Mouse (Mus musculus) heart, adult 9 months (tissue): ENCODE measurements around the gene Myl4.
A peak's percentile ranks its signal among the peaks of the same experiment; 100 is the strongest.

ENCODE experiments used
- DNase-seq, 2 experiments: peaks; one replicate each; pipeline ENCODE4 v3.0.0; 2022; ENCODE audit warnings: low spot score in 2 of 2

Myl4 gene

GRCm38 (mm10) chr11:104571373-104571772, 20.9 kb downstream of the Myl4 start:
- DNase-seq = peak in 1 of 2 experiments; percentile 40

DNA sequence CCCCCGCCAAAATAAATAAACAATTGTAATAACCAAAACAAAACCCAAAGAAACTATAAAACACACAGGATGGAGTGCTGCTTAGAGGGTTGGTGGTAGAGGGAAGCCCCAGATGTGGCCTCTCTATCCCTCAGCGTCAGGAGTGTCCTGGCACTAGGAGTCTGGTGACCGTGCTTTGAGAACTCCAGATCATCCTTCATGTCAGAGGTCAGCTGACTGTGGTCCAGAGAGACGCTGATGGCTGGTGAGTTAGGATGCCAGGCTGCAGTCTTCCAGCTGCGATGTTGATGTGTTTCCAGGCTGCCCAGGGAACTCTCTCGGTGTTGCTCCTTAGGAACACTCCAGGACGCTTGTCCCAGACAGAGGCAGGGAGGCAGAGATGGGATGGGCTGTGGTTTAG, 21.6 kb downstream of the Myl4 start:
- no peak for DNase-seq

- DNase-seq = no peak
These were observed 22.1 kb downstream of the Myl4 start for GRCm38 (mm10) chr11:104572566-104572965.

GRCm38 (mm10) chr11:104576772-104577612, 26.5 kb downstream of the Myl4 start:
- no peak for DNase-seq

DNA sequence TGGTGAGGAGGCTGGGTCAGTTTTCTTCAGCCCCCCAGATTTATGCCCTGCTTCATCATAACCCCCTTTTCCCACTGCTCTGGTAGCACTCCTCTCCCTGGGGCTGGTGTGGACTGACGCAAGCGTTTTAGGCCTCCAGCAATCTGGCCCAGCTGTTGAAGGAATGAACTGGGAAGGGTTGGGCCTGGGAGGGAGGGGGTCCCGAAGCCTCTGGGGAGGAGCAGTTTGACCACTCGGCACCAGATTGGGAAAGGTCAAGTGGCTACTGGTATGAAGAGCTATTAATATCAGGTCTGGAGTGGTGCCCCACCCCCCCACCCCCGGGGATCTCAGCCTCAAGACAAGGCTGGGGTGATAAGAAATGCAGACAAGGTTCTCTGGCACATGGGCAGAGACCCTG, 27.6 kb downstream of the Myl4 start:
- no peak for DNase-seq

- DNase-seq = no peak
These were observed 28.6 kb downstream of the Myl4 start for GRCm38 (mm10) chr11:104579084-104579483.

DNA sequence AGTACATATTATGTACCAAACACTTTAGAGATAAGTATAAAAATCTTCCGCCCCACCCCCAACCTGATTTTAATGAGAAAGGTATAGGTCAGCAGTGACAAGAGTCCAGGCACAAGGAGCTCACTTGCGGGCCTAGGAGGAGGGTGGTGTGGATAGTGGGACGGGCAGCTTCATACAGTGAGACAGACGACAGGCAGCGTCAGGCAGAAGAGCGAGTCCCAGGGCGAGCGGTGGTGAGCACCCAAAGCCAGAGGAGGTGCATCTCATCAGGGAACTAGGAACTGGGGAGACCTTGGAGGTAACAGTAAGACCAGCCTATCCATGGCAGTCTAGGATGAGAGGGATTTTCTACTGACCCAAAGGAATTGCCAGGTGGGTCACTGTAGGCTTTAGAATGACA, 29.1 kb downstream of the Myl4 start:
- DNase-seq = no peak

GRCm38 (mm10) chr11:104580091-104580490, 29.6 kb downstream of the Myl4 start:
- no peak for DNase-seq

- no peak for DNase-seq
These were observed 30.1 kb downstream of the Myl4 start for GRCm38 (mm10) chr11:104580606-104581005.

DNA sequence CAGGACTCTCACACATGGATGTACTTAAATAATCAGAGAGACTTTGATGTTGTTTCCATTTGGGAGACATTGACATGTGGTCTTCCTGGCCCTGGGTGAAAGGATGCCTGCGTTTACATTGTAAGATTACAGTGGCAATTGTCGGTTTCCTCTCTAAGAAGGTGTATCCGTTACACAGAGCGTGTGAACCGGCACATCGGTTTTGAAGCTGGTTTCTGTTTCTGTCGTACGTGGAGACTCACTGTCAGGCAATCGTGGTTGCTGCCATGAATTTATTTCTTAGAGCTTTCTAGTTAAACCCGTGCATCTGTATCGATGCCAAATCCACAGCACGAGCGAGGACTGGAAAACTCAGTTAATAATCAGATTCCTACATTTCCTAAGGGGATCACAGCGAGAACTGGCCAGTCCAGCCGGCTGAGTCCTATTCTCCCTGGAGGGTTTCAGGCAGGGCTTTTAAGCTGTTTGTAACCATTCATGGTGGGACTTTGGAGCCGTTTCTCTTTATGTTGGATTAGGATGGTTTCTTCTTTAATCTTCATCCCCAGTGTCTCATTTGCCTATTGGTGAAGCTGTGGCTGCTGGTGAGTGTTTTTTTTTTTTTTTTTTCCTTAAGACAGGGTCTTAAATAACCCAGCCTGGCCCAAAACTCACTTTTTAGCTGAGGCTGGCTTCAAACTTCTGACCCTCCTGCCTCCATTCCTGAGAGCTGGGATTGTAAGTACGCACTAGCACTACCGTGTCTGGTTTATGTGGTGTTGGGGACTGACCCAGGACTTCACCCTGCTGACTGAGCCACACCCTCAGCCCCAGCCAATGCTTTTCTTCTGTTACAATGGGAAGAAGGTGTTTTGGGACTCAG, 31.2 kb downstream of the Myl4 start:
- DNase-seq = no peak

DNA sequence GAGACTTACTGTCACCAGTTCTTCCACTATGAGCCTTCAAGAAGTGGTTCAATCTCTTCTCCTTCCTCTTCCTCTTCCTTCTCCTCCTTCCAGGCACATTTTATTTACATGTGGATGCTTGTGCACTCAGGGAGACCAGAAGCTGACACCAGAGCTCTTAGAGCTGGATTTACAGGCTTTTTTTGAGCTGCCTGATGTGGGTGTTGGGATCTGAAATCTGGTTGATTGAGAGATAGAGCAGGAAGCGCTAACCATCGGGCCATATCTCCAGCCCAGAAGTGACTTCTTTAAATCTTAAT, 31.8 kb downstream of the Myl4 start:
- DNase-seq = no peak

DNA sequence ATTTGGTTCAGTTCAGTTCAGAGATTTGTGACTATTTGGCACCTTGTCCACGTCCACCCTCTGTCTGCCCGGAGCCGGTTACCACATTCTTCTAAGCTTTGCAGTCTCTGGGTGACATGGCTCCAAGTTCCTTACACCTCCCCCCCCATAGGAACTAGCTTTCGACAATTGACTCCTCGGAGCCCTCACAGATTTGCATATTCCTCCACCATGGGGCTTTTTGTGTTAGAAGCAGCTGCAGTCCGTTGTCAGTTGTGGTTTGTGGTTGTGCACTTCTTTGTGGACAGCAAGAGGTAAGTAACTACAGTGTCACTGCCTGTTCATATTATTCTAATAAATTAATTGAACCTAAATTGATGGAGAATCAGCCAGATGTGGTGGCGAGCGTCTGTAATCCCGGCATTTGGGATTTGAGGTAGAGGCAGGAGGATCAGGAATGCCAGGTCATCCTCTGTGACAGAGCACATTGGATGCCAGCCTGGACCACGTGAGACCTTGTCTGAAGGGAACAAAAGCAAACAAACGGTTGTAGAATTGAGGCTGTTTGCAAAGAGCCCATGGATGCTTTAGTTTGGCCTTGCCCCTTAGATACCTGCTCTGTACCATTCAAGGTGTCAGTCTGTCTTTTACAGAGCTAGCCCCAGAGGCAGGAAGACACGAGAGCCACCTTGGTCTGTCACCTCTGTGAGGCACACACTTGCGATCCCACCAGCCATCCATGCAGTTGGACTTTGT, 32.3 kb downstream of the Myl4 start:
- no peak for DNase-seq

- no peak for DNase-seq
These were observed 35.0 kb downstream of the Myl4 start for GRCm38 (mm10) chr11:104585495-104585894.

GRCm38 (mm10) chr11:104587904-104588303, 37.4 kb downstream of the Myl4 start:
- no peak for DNase-seq

- no peak for DNase-seq
These were observed 38.0 kb downstream of the Myl4 start for GRCm38 (mm10) chr11:104588513-104588912.

- no peak for DNase-seq
These were observed 39.1 kb downstream of the Myl4 start for GRCm38 (mm10) chr11:104589570-104589969.

DNA sequence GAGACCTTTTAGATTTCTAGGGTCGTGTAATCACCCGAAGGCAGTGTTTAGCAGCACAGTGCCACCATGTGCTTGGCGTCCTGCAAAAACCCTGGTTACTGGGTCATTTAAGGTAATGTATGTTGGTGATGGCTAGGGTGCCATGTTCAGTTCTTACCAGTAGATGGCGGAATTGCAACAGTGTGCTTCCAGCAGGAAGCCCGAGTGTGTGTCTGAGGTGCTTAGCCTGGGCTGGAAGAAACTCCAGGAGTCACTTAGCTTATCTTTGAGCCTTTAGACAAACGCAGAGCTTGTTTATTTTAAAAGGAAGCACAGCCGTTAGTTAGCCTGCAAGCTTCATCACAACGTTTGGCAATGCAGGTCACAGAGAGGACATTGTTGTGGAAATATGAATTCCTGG, 39.7 kb downstream of the Myl4 start:
- DNase-seq = peak; percentile 67 to 80

- DNase-seq = no peak
These were observed 41.8 kb downstream of the Myl4 start for GRCm38 (mm10) chr11:104592066-104592835.

GRCm38 (mm10) chr11:104596365-104596764, 45.9 kb downstream of the Myl4 start:
- DNase-seq = no peak

- peak; percentile 42 to 56 for DNase-seq
These were observed 48.9 kb downstream of the Myl4 start for GRCm38 (mm10) chr11:104599265-104599945.

GRCm38 (mm10) chr11:104600675-104601074, 50.2 kb downstream of the Myl4 start:
- no peak for DNase-seq
